Mouse (Mus musculus) kidney, adult 2 months (tissue): ENCODE data around the gene Plgrkt.

Experiments used
- CTCF ChIP-seq: fragments of 200-500 bp; conservative IDR thresholded peaks from 2 replicates; pipeline ENCODE4 v1.5.1; 2011; ENCODE audit warnings: low read depth, mild to moderate bottlenecking, control low read depth, low read length, moderate library complexity, mixed read lengths; ENCODE audit not compliant: insufficient read depth, insufficient read length
- POLR2A ChIP-seq: fragments of 200-500 bp; IDR thresholded peaks from one replicate; pipeline ENCODE4 v1.6.1; 2011; ENCODE audit warnings: low read depth, low read length, control low read depth

- TF ChIP-seq CTCF (no peak), POLR2A (no peak)
These were observed 41.4 kb downstream of the Plgrkt start for GRCm38 (mm10) chr19:29325852-29326180.
